Mouse (Mus musculus) lung, embryonic 15.5 days (tissue): ENCODE results near the gene Dyx1c1. TPM values are rescaled to one million over a fixed set of nuclear protein-coding genes. Genes with fewer than 3 reads are reported as not detected.

Experiments used
- ATAC-seq: fragments of 200-750 bp; cut with Nextera tagmentation; 2 replicates; pipeline ENCODE4 v1.8.0; 2017; ENCODE audit warnings: moderate number of reproducible peaks, borderline replicate concordance; ENCODE audit not compliant: low FRiP score, low TSS enrichment; ENCODE audit errors: extremely low read depth
- H3K27ac ChIP-seq: fragments of 300-500 bp; sonication (generic); 2 replicates; pipeline ENCODE4 v1.5.1; 2015; ENCODE audit warnings: moderate library complexity, mild to moderate bottlenecking, inconsistent platforms
- H3K27me3 ChIP-seq: fragments of 300-500 bp; sonication (generic); 2 replicates; pipeline ENCODE4 v1.6.1; 2015; ENCODE audit warnings: inconsistent platforms
- H3K36me3 ChIP-seq: fragments of 300-500 bp; sonication (generic); 2 replicates; pipeline ENCODE4 v1.6.1; 2015; ENCODE audit warnings: inconsistent platforms
- H3K4me1 ChIP-seq: fragments of 300-500 bp; sonication (generic); 2 replicates; pipeline ENCODE4 v1.6.1; 2015; ENCODE audit warnings: inconsistent platforms
- H3K4me2 ChIP-seq: fragments of 300-500 bp; sonication (generic); 2 replicates; pipeline ENCODE4 v1.6.1; 2015; ENCODE audit warnings: inconsistent platforms, mild to moderate bottlenecking, moderate library complexity
- H3K4me3 ChIP-seq: fragments of 300-500 bp; sonication (generic); 2 replicates; pipeline ENCODE4 v1.5.1; 2015; ENCODE audit warnings: mild to moderate bottlenecking, inconsistent platforms
- H3K9ac ChIP-seq: fragments of 300-500 bp; sonication (generic); 2 replicates; pipeline ENCODE4 v1.6.1; 2015; ENCODE audit warnings: inconsistent platforms
- H3K9me3 ChIP-seq: fragments of 300-500 bp; sonication (generic); 2 replicates; pipeline ENCODE4 v1.6.1; 2016; ENCODE audit warnings: inconsistent platforms
- WGBS: fragments of 180-500 bp; shearing (Covaris S2); methylation state at CpG from one replicate; pipeline ENCODE4 v1.1.7; 2015; 5-methylcytosine and 5-hydroxymethylcytosine counted together
- microRNA-seq: library from miRNA; unstranded; fragments of <30 nt; microRNA quantifications from one replicate; pipeline ENCODE4, GENCODE M21; 2016
- polyA plus RNA-seq: library from polyadenylated mRNA; unstranded; fragments of >200 nt; fragmentation: Nextera tagmentation; extraction: Ambion mirVana; gene quantifications from 2 replicates; pipeline ENCODE4 v1.2.1, GENCODE M21; 2015

The Dyx1c1 gene
- polyA plus RNA-seq, 1 experiment from 2014 or later, result 1.6 TPM

- Histone ChIP-seq H3K9me3 (no peaks in the 10 kb centered on the region), H3K4me1 (no peaks in the 10 kb centered on the region), H3K27me3 (no peaks in the 10 kb centered on the region), H3K36me3 (no peaks in the 10 kb centered on the region), H3K9ac (no peak overlapping the region), H3K4me2 (no peak overlapping the region), H3K27ac (no peak overlapping the region), H3K4me3 (no peak overlapping the region)
- WGBS, result 81% methylated on average over 6 of the region's 6 CpGs
- no peak for ATAC-seq
Measured at GRCm38 (mm10) chr9:73005106-73005505, 46.5 kb downstream of the Dyx1c1 start.

- Histone ChIP-seq H3K27ac (no peak overlapping the region), H3K4me3 (no peak overlapping the region), H3K9me3 (no peaks in the 10 kb centered on the region), H3K36me3 (peaks cover 3% of the 10 kb centered on the region; the same call in 1 of the 2 replicates), H3K4me2 (no peak overlapping the region), H3K27me3 (no peaks in the 10 kb centered on the region), H3K4me1 (no peaks in the 10 kb centered on the region), H3K9ac (no peak overlapping the region)
- WGBS, result 89% methylated on average over 3 of the region's 3 CpGs
- ATAC-seq, result no peak
Measured at GRCm38 (mm10) chr9:73006175-73006574, 47.6 kb downstream of the Dyx1c1 start.

GRCm38 (mm10) chr9:73008384-73008783 is 49.8 kb downstream of the Dyx1c1 start:
- Histone ChIP-seq H3K4me1 (no peaks in the 10 kb centered on the region), H3K27ac (no peak overlapping the region), H3K4me3 (no peak overlapping the region), H3K36me3 (peaks cover 15% of the 10 kb centered on the region), H3K9ac (no peak overlapping the region), H3K4me2 (no peak overlapping the region), H3K9me3 (no peaks in the 10 kb centered on the region), H3K27me3 (no peaks in the 10 kb centered on the region)
- WGBS, result 49% methylated on average over 3 of the region's 3 CpGs
- ATAC-seq, result no peak

GRCm38 (mm10) chr9:73012629-73013028 is 54.0 kb downstream of the Dyx1c1 start:
- ATAC-seq, result no peak
- WGBS, result 87% methylated on average over 4 of the region's 4 CpGs
- Histone ChIP-seq H3K9ac (no peak overlapping the region), H3K4me3 (no peak overlapping the region), H3K27ac (no peak overlapping the region), H3K9me3 (no peaks in the 10 kb centered on the region), H3K27me3 (no peaks in the 10 kb centered on the region), H3K36me3 (peaks cover 41% of the 10 kb centered on the region), H3K4me2 (no peak overlapping the region), H3K4me1 (no peaks in the 10 kb centered on the region)

- H3K27me3 ChIP-seq, result no peaks in the 10 kb centered on the region
- no peaks in the 10 kb centered on the region for H3K4me1 ChIP-seq
- H3K4me2 ChIP-seq, result no peak overlapping the region
- no peak for ATAC-seq
- no peaks in the 10 kb centered on the region for H3K9me3 ChIP-seq
- 80% methylated on average over 13 of the region's 13 CpGs for WGBS
- H3K27ac ChIP-seq, result no peak overlapping the region
- no peak overlapping the region for H3K4me3 ChIP-seq
- no peak overlapping the region for H3K9ac ChIP-seq
- H3K36me3 ChIP-seq, result peaks cover 41% of the 10 kb centered on the region
Measured at GRCm38 (mm10) chr9:73014724-73015123, 56.1 kb downstream of the Dyx1c1 start.

GRCm38 (mm10) chr9:73019841-73020240 is 61.3 kb downstream of the Dyx1c1 start:
- H3K27ac ChIP-seq, result no peak overlapping the region
- H3K4me2 ChIP-seq, result no peak overlapping the region
- no peak overlapping the region for H3K9ac ChIP-seq
- no peaks in the 10 kb centered on the region for H3K9me3 ChIP-seq
- no peak overlapping the region for H3K4me3 ChIP-seq
- ATAC-seq, result no peak
- no peaks in the 10 kb centered on the region for H3K27me3 ChIP-seq
- no peaks in the 10 kb centered on the region for H3K4me1 ChIP-seq
- H3K36me3 ChIP-seq, result peaks cover 27% of the 10 kb centered on the region
- 88% methylated on average over 10 of the region's 10 CpGs for WGBS

- H3K36me3 ChIP-seq, result peaks cover 25% of the 10 kb centered on the region
- WGBS, result 91% methylated on average over 5 of the region's 5 CpGs
- H3K4me2 ChIP-seq, result no peak overlapping the region
- ATAC-seq, result no peak
- no peak overlapping the region for H3K4me3 ChIP-seq
- no peak overlapping the region for H3K9ac ChIP-seq
- H3K9me3 ChIP-seq, result no peaks in the 10 kb centered on the region
- H3K27ac ChIP-seq, result no peak overlapping the region
- no peaks in the 10 kb centered on the region for H3K27me3 ChIP-seq
- no peaks in the 10 kb centered on the region for H3K4me1 ChIP-seq
Measured at GRCm38 (mm10) chr9:73020566-73021097, 62.0 kb downstream of the Dyx1c1 start.

Small RNAs within 50 kb of the gene (microRNA-seq; reads per million reads assigned to microRNA genes)
- gene Gm27353, result not detected

Other genes with a start within 250 kb of the Dyx1c1 start
- gene Prtg, start 151.9 kb upstream of the Dyx1c1 start, polyA plus RNA-seq, result 0.50 and 0.58 TPM in 2 replicates
- 3.6 and 4.1 TPM in 2 replicates for gene Pygo1, start 33.1 kb upstream of the Dyx1c1 start, polyA plus RNA-seq
- not detected in 2 replicates for gene Gm44503, start 67 bp downstream of the Dyx1c1 start, polyA plus RNA-seq
- gene Ccpg1os, start 26.6 kb downstream of the Dyx1c1 start, polyA plus RNA-seq, result 19.7 and 20.6 TPM in 2 replicates
- gene Ccpg1, start 26.6 kb downstream of the Dyx1c1 start, polyA plus RNA-seq, result 28.7 and 31.3 TPM in 2 replicates
- gene Pigb, start 81.6 kb downstream of the Dyx1c1 start, polyA plus RNA-seq, result 9.5 and 12.7 TPM in 2 replicates
- gene Rab27a, start 86.1 kb downstream of the Dyx1c1 start, polyA plus RNA-seq, result 8.8 and 10.1 TPM in 2 replicates
- 0.09 TPM in 1 of 2 replicates, not detected in the other for gene Khdc3, start 143.1 kb downstream of the Dyx1c1 start, polyA plus RNA-seq
- not detected in 2 replicates for gene Gm20509, start 143.7 kb downstream of the Dyx1c1 start, polyA plus RNA-seq
- gene Rsl24d1, start 154.6 kb downstream of the Dyx1c1 start, polyA plus RNA-seq, result 98.4 and 108 TPM in 2 replicates